Mouse (Mus musculus) MEL (cell line): ENCODE data around the gene Galnt9. TPM values are rescaled to one million over a fixed set of nuclear protein-coding genes. Genes with fewer than 3 reads are reported as not detected.
A peak's percentile ranks its signal among the peaks of the same experiment; 100 is the strongest.

Experiments
- DNase-seq: peaks from one replicate; pipeline ENCODE4 v3.0.0; 2011; ENCODE audit warnings: low read depth, low spot score
- H3K27ac ChIP-seq: 2 replicates; pipeline ENCODE4 v1.5.1; 2012; ENCODE audit warnings: low read depth, mild to moderate bottlenecking, control low read depth, low read length, moderate library complexity; ENCODE audit not compliant: control insufficient read depth
- H3K27me3 ChIP-seq, 2 experiments: fragments of 150-350 bp in 1 of 2; sonication (generic) in 1 of 2; 2 replicates each; pipeline ENCODE4 v1.6.1; 2012; ENCODE audit warnings: low read length in 2 of 2, mild to moderate bottlenecking in 2 of 2, improper control_type of control experiment in 1 of 2, moderate library complexity in 1 of 2; ENCODE audit not compliant: insufficient read depth in 2 of 2, control insufficient read depth in 1 of 2
- H3K36me3 ChIP-seq, 2 experiments: 2 replicates each; pipeline ENCODE4 v1.6.1; 2012 to 2014; ENCODE audit warnings: low read length in 2 of 2, improper control_type of control experiment in 1 of 2, inconsistent platforms in 1 of 2, mild to moderate bottlenecking in 1 of 2; ENCODE audit not compliant: insufficient read depth in 2 of 2, control insufficient read depth in 1 of 2
- H3K4me1 ChIP-seq, 2 experiments: fragments of 150-350 bp in 1 of 2; sonication (generic) in 1 of 2; 2 replicates each; pipeline ENCODE4 v1.6.1; 2012; ENCODE audit warnings: low read length in 2 of 2, improper control_type of control experiment in 1 of 2, mild to moderate bottlenecking in 1 of 2; ENCODE audit not compliant: insufficient read depth in 2 of 2, control insufficient read depth in 1 of 2
- H3K4me3 ChIP-seq, 2 experiments: fragments of 150-350 bp in 1 of 2; sonication (generic) in 1 of 2; 2 replicates each; pipeline ENCODE4 v1.5.1; 2012; ENCODE audit warnings: low read depth in 2 of 2, low read length in 2 of 2, mild to moderate bottlenecking in 2 of 2, moderate library complexity in 2 of 2, control low read depth in 1 of 2, improper control_type of control experiment in 1 of 2; ENCODE audit not compliant: control insufficient read depth in 1 of 2, insufficient read depth in 1 of 2
- H3K79me2 ChIP-seq: 2 replicates; pipeline ENCODE4 v1.6.1; 2012; ENCODE audit warnings: mild to moderate bottlenecking, low read length, moderate library complexity; ENCODE audit not compliant: control insufficient read depth, poor library complexity, insufficient read depth
- H3K9ac ChIP-seq: 2 replicates; pipeline ENCODE4 v1.6.1; 2012; ENCODE audit warnings: low read depth, mild to moderate bottlenecking, control low read depth, low read length, moderate library complexity; ENCODE audit not compliant: control insufficient read depth, poor library complexity, severe bottlenecking
- H3K9me3 ChIP-seq: fragments of 150-350 bp; sonication (generic); replicated peaks from 2 replicates; pipeline ENCODE4 v1.6.1; 2012; ENCODE audit warnings: mild to moderate bottlenecking, low read length, improper control_type of control experiment, moderate library complexity; ENCODE audit not compliant: insufficient read depth
- BHLHE40 ChIP-seq: IDR thresholded peaks from 2 replicates; pipeline ENCODE4 v1.6.1; 2012; ENCODE audit warnings: low read depth, mild to moderate bottlenecking, inconsistent platforms, low read length, improper control_type of control experiment, borderline replicate concordance
- CHD1 ChIP-seq: IDR thresholded peaks from 2 replicates; pipeline ENCODE4 v1.6.1; 2012; ENCODE audit warnings: low read depth, mild to moderate bottlenecking, inconsistent platforms, low read length, improper control_type of control experiment
- CTCF ChIP-seq, 3 experiments: IDR thresholded peaks in 2 of 3; conservative IDR thresholded peaks in 1 of 3; 2 replicates each; pipeline ENCODE4 v1.5.1; 2011 to 2012; ENCODE audit warnings: low read length in 3 of 3, low read depth in 2 of 3, mild to moderate bottlenecking in 2 of 3, improper control_type of control experiment in 1 of 3, inconsistent platforms in 1 of 3, mixed read lengths in 1 of 3, moderate library complexity in 1 of 3; ENCODE audit not compliant: control insufficient read depth in 1 of 3, insufficient read depth in 1 of 3, poor library complexity in 1 of 3, severe bottlenecking in 1 of 3
- E2F4 ChIP-seq: IDR thresholded peaks from 2 replicates; pipeline ENCODE4 v1.6.1; 2011; ENCODE audit warnings: low read depth, low read length, improper control_type of control experiment, borderline replicate concordance
- EP300 ChIP-seq, 2 experiments: IDR thresholded peaks; 2 replicates each; pipeline ENCODE4 v1.6.1; 2011; ENCODE audit warnings: improper control_type of control experiment in 2 of 2, low read length in 2 of 2, low read depth in 1 of 2, mild to moderate bottlenecking in 1 of 2
- GABPA ChIP-seq: IDR thresholded peaks from 2 replicates; pipeline ENCODE4 v1.6.1; 2012; ENCODE audit warnings: low read depth, mild to moderate bottlenecking, inconsistent platforms, low read length, improper control_type of control experiment, moderate library complexity
- HCFC1 ChIP-seq: IDR thresholded peaks from 2 replicates; pipeline ENCODE4 v1.6.1; 2012; ENCODE audit warnings: low read depth, mild to moderate bottlenecking, inconsistent platforms, low read length, improper control_type of control experiment, moderate library complexity
- KAT2A ChIP-seq: conservative IDR thresholded peaks from 2 replicates; pipeline ENCODE4 v1.6.1; 2012; ENCODE audit warnings: low read depth, low read length, improper control_type of control experiment, inconsistent platforms
- MAX ChIP-seq: IDR thresholded peaks from 2 replicates; pipeline ENCODE4 v1.6.1; 2011; ENCODE audit warnings: low read length, improper control_type of control experiment
- MAZ ChIP-seq: IDR thresholded peaks from 2 replicates; pipeline ENCODE4 v1.6.1; 2012; ENCODE audit warnings: low read depth, mild to moderate bottlenecking, inconsistent platforms, low read length, improper control_type of control experiment
- MXI1 ChIP-seq: IDR thresholded peaks from 2 replicates; pipeline ENCODE4 v1.6.1; 2011; ENCODE audit warnings: mild to moderate bottlenecking, low read depth, low read length, improper control_type of control experiment
- MYC ChIP-seq: IDR thresholded peaks from 2 replicates; pipeline ENCODE4 v1.6.1; 2011; ENCODE audit warnings: low read depth, mild to moderate bottlenecking, low read length, improper control_type of control experiment, moderate library complexity
- NELFE ChIP-seq: IDR thresholded peaks from 2 replicates; pipeline ENCODE4 v1.6.1; 2011; ENCODE audit warnings: low read depth, low read length, improper control_type of control experiment
- NRF1 ChIP-seq: IDR thresholded peaks from 2 replicates; pipeline ENCODE4 v1.6.1; 2014; ENCODE audit warnings: low read depth, mild to moderate bottlenecking, inconsistent platforms, low read length, improper control_type of control experiment, moderate library complexity; ENCODE audit not compliant: poor library complexity, insufficient read depth, severe bottlenecking
- POLR2AphosphoS2 ChIP-seq: IDR thresholded peaks from 2 replicates; pipeline ENCODE4 v1.6.1; 2011; ENCODE audit warnings: low read length, improper control_type of control experiment
- RAD21 ChIP-seq: IDR thresholded peaks from 2 replicates; pipeline ENCODE4 v1.6.1; 2011; ENCODE audit warnings: mild to moderate bottlenecking, low read depth, low read length, improper control_type of control experiment
- RCOR1 ChIP-seq: IDR thresholded peaks from 2 replicates; pipeline ENCODE4 v1.6.1; 2012; ENCODE audit warnings: low read depth, mild to moderate bottlenecking, inconsistent platforms, low read length, improper control_type of control experiment
- SIN3A ChIP-seq: IDR thresholded peaks from 2 replicates; pipeline ENCODE4 v1.6.1; 2012; ENCODE audit warnings: low read length, improper control_type of control experiment, inconsistent platforms
- SMC3 ChIP-seq: IDR thresholded peaks from 2 replicates; pipeline ENCODE4 v1.6.1; 2011; ENCODE audit warnings: low read depth, low read length, improper control_type of control experiment
- TBP ChIP-seq: IDR thresholded peaks from 2 replicates; pipeline ENCODE4 v1.8.0; 2011; ENCODE audit warnings: low read depth, low read length, improper control_type of control experiment
- USF1 ChIP-seq: IDR thresholded peaks from 2 replicates; pipeline ENCODE4 v1.6.1; 2014; ENCODE audit warnings: low read depth, mild to moderate bottlenecking, inconsistent platforms, low read length, improper control_type of control experiment, moderate library complexity
- USF2 ChIP-seq, 2 experiments: IDR thresholded peaks; 2 replicates each; pipeline ENCODE4 v1.6.1; 2011 to 2012; ENCODE audit warnings: improper control_type of control experiment in 2 of 2, low read length in 2 of 2, borderline replicate concordance in 1 of 2, inconsistent platforms in 1 of 2, low read depth in 1 of 2, mild to moderate bottlenecking in 1 of 2; ENCODE audit not compliant: insufficient read depth in 1 of 2
- ZKSCAN1 ChIP-seq: IDR thresholded peaks from 2 replicates; pipeline ENCODE4 v1.6.1; 2012; ENCODE audit warnings: low read depth, mild to moderate bottlenecking, inconsistent platforms, low read length, improper control_type of control experiment, moderate library complexity
- ZMIZ1 ChIP-seq: IDR thresholded peaks from 2 replicates; pipeline ENCODE4 v1.6.1; 2012; ENCODE audit warnings: low read depth, mild to moderate bottlenecking, inconsistent platforms, low read length, improper control_type of control experiment, moderate library complexity
- ZNF384 ChIP-seq: IDR thresholded peaks from 2 replicates; pipeline ENCODE4 v1.6.1; 2012; ENCODE audit warnings: low read depth, mild to moderate bottlenecking, inconsistent platforms, low read length, improper control_type of control experiment
- polyA plus RNA-seq, 2 experiments: library from polyadenylated mRNA; stranded (reverse) in 1 of 2; unstranded in 1 of 2; fragments of >175 nt in 1 of 2; fragments of >200 nt in 1 of 2; gene quantifications; 2 replicates each; pipeline versions ENCODE4 v1.2.1 to v1.2.4; 2012; ENCODE audit warnings: low replicate concordance in 2 of 2, low read depth in 1 of 2; ENCODE audit not compliant: insufficient read length in 2 of 2, insufficient read depth in 1 of 2, missing spikeins in 1 of 2
- total RNA-seq: library from RNA; depleted of rRNA; stranded (reverse); fragments of 300-350 nt; gene quantifications from 2 replicates; pipeline ENCODE4 v1.2.3, GENCODE M21; 2012

The Galnt9 gene
- total and polyA plus RNA-seq, 3 experiments = 0.23 to 0.99 TPM; not detected in 1

GRCm38 (mm10) chr5:110652719-110653648, 108.8 kb downstream of the Galnt9 start, which contains the start of the genes Noc4l and Ddx51 (continued):
- peak; percentile 99 for TF ChIP-seq MXI1
- no peak for TF ChIP-seq SMC3
- peak; percentile 70; the same call in 1 of the 2 replicates for TF ChIP-seq TBP
- peak; percentile 77 for TF ChIP-seq KAT2A
- peak; percentile 86 for TF ChIP-seq MYC
- TF ChIP-seq MAX = peak; percentile 91
- TF ChIP-seq CHD1 = no peak
- TF ChIP-seq EP300 (IDR thresholded peaks at IDR 0.05; ENCODE audit: low read depth in 1 of 2, low read length in 2 of 2) = no peak
- TF ChIP-seq RCOR1 = no peak
- peak; percentile 72 for TF ChIP-seq POLR2AphosphoS2
- TF ChIP-seq NELFE = peak; percentile 89
- no peak for TF ChIP-seq ZMIZ1
- peak; percentile 88; the same call in 1 of the 2 replicates for TF ChIP-seq MAZ
- no peak for TF ChIP-seq E2F4
- TF ChIP-seq HCFC1 = peak; percentile 94
- no peak for TF ChIP-seq ZNF384
- TF ChIP-seq BHLHE40 = no peak; the same call in 1 of the 2 replicates
- no peak for TF ChIP-seq CTCF (IDR thresholded peaks at IDR 0.05 in 2 of 3, conservative IDR thresholded peaks at IDR 0.05 in 1 of 3; ENCODE audit: control insufficient read depth in 1 of 3, insufficient read depth in 1 of 3, low read depth in 2 of 3, low read length in 3 of 3, poor library complexity in 1 of 3, severe bottlenecking in 1 of 3)
- peak; percentile 31; the same call in 1 of the 2 replicates for TF ChIP-seq GABPA
- no peak for TF ChIP-seq ZKSCAN1
- TF ChIP-seq RAD21 = no peak

- Histone ChIP-seq H3K27ac (no peak overlapping the region), H3K36me3 (peaks cover 5 to 10% of the 10 kb centered on the region in 2 experiments), H3K27me3 (no peaks in the 10 kb centered on the region), H3K9me3 (no peaks in the 10 kb centered on the region), H3K4me1 (peaks cover 0 to 11% of the 10 kb centered on the region in 2 experiments; a peak in 2 of 4 replicates), H3K4me3 (peak overlapping the region; percentile 75 to 91), H3K9ac (peak overlapping the region; percentile 88), H3K79me2 (peaks cover 30% of the 10 kb centered on the region)
- no peak for DNase-seq
- TF ChIP-seq MXI1 = no peak
- TF ChIP-seq SIN3A = no peak
- TF ChIP-seq USF1 = no peak
- no peak for TF ChIP-seq NRF1
- TF ChIP-seq USF2 (IDR thresholded peaks at IDR 0.05; ENCODE audit: borderline replicate concordance in 1 of 2, insufficient read depth in 1 of 2, low read depth in 1 of 2, low read length in 2 of 2) = no peak
These were observed 109.5 kb downstream of the Galnt9 start for GRCm38 (mm10) chr5:110653686-110654085.
